Mouse (Mus musculus) frontal cortex, adult 2 months (tissue): ENCODE results near the gene Cd300ld. TPM values are rescaled to one million over a fixed set of nuclear protein-coding genes. Genes with fewer than 3 reads are reported as not detected.
"Not testable (repeated sequence)": the region's sequence is repeated elsewhere in the genome, so short reads cannot be mapped to it uniquely, and the experiment has no call there.

ENCODE experiments used
- DNase-seq, 2 experiments: peaks; one replicate each; pipeline ENCODE4 v3.0.0; 2022; ENCODE audit warnings: low spot score in 1 of 2; ENCODE audit errors: extremely low spot score in 1 of 2
- polyA plus RNA-seq: library from polyadenylated mRNA; depleted of rRNA; stranded (reverse); fragments of >200 nt; gene quantifications from 2 replicates; pipeline ENCODE4 v1.2.3, GENCODE M21; 2012; rRNA removed

The Cd300ld gene
- polyA plus RNA-seq = 0.08 and 0.16 TPM in 2 replicates

DNA sequence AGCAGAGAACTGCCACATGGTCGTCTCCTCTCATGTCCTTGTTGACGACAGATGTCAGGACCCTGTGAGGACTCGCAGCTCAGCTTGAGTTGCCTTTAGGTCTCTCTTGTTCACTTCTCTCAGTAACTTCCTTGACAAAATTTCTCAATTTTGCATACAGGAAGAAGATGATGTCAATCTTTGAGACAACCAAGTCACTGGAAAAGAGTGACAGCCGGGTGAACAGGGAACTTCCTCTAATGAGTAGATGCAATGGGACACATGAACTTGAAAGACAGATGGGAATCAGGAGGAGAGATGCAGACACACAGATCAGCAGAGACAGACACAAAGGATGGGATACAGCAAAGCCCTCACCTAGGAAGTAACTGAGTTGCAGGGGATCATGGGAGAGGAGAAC, at the start of gene Cd300ld:
TSS of gene Cd300ld (minus strand) at position 130 of the 400 bp plus-strand sequence.
- no peak for DNase-seq

DNA sequence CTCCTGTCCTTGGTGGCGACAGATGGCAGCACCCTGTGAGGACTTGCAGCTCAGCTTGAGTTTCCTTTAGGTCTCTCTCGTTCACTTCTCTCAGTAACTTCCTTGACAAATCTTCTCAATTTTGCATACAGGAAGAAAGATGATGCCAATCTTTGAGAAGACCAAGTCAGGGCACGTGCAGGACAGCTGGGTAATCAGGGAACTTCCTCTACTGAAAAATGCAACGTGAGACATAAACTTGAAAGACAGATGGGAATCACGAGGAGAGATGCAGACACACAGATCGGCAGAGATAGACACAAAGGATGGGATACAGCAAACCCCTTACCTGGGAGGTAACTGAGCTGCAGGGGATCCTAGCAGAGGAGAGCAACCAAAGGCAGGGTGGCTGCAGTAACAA, 47.9 kb upstream of the Cd300ld start, which contains the start of gene Cd300ld5:
TSS of gene Cd300ld5 (minus strand) at position 101 of the 400 bp plus-strand sequence.
- not testable (repeated sequence) for DNase-seq

DNA sequence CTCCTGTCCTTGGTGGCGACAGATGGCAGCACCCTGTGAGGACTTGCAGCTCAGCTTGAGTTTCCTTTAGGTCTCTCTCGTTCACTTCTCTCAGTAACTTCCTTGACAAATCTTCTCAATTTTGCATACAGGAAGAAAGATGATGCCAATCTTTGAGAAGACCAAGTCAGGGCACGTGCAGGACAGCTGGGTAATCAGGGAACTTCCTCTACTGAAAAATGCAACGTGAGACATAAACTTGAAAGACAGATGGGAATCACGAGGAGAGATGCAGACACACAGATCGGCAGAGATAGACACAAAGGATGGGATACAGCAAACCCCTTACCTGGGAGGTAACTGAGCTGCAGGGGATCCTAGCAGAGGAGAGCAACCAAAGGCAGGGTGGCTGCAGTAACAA, 37.2 kb upstream of the Cd300ld start, which contains the start of gene Cd300ld4:
TSS of gene Cd300ld4 (minus strand) at position 101 of the 400 bp plus-strand sequence.
- not testable (repeated sequence) for DNase-seq

DNA sequence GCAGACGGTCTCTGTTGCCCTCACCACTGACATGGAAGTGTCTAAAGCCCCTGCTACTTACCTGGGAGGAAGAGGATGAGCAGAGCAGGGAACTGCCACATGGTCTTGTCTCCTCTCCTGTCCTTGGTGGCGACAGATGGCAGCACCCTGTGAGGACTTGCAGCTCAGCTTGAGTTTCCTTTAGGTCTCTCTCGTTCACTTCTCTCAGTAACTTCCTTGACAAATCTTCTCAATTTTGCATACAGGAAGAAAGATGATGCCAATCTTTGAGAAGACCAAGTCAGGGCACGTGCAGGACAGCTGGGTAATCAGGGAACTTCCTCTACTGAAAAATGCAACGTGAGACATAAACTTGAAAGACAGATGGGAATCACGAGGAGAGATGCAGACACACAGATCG, 26.4 kb upstream of the Cd300ld start, which contains the start of gene Cd300ld2:
TSS of gene Cd300ld2 (minus strand) at position 101 of the 400 bp plus-strand sequence.
- not testable (repeated sequence) for DNase-seq

DNA sequence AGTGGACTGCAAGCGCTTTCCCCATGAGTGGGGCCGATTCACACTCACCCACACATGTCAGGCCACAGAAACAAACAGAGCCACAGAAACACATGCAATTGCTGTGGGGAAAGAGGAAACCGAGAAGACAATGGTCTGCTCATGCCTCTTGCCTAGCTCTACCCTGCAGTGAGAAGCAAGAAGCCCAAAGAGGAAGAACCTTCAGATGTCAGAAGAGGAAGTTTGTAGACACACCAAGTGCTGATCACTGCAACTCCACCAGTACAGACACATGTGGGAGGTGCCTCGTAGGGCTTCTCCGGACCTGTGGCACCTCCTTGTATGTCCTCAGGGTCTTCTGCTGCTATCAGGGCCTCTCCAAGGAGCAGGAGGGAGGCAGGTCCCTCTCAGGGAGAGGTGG, 14.3 kb upstream of the Cd300ld start:
- DNase-seq = no peak

DNA sequence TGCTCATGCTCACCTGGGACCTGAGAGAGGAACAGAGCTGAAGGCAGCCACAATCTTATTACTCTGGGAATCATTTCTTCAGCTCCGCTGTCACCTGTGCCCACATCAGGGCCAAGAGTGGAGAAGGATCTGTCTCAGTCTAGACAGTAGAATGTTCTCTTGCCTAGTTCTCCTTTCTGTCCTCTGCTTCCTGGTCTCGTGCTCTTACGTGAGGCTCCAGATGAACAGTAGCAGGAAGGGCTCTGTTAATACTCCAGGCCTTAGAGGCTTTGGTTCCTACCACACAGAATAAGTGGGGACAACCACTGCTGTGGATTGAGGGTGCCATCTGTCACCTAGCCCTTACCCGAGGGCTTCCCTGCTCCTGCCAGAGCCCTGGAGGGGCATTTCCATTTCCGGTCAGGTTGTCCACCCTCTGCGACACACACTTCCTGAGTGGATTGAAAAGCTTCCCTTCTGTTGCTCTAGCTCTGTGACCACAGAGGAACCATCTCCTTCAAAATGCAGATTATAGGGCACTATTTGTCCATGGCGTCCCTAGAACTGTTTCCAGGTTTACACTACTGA, 11.8 kb upstream of the Cd300ld start, which contains the start of gene Cd300c2:
TSS of gene Cd300c2 (minus strand) at position 407 of the 567 bp plus-strand sequence.
- DNase-seq = no peak

DNA sequence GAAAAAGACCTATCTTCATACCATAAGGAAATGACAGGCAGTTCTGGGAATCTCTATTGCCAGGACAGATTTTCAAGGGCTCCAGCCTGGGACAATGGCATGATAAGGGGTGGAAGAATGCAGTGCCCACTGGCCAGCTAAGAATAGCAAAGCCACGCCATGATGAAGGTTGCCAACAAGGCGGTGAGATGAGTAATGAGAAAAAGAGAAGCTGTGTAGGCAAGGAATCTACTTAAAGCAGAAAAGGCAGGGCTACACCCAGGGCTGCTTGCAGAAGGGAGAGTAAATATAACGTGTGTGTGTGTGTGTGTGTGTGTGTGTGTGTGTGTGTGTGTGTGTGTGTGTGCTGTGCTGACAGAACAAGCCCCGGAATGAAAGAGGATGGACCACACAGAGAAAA, 7.9 kb downstream of the Cd300ld start:
- peak in 1 of 2 experiments; percentile 26 for DNase-seq

DNA sequence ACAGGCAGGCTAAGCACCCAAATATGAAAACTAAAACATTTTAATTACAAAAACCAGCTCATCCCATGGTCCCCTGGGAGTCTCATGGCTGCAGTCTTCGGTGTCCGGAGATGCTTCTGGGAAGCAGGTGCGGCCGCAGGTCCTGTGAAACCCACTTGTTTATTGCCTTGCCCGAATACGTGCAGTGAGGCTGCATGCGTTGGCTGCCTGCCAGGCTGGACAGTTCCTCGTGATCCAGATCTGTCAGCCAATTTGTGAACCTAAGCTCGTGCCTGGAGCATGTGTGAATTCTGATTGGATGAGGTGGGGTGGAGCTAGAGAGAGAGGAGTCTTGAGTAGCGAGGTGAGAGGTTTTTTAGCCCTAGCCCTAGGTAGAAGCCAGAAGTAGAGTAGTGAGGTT, 17.0 kb downstream of the Cd300ld start:
- DNase-seq = no peak

DNA sequence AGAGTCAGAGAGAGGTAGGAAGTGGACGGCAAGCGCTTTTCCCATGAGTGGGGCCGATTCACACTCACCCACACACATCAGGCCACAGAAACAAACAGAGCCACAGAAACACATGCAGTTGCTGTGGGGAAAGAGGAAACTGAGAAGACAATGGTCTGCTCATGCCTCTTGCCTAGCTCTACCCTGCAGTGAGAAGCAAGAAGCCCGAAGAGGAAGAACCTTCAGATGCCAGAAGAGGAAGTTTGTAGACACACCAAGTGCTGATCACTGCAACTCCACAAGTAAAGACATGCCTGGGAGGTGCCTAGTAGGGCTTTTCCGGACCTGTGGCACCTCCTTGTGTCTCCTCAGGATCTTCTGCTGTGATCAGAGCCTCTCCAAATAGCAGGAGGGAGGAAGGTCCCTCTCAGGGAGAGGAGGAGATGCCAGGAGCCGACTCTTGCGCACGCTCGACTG, 20.9 kb downstream of the Cd300ld start, which contains the start of gene Cd300c:
TSS of gene Cd300c (minus strand) at position 406 of the 456 bp plus-strand sequence.
- no peak for DNase-seq

DNA sequence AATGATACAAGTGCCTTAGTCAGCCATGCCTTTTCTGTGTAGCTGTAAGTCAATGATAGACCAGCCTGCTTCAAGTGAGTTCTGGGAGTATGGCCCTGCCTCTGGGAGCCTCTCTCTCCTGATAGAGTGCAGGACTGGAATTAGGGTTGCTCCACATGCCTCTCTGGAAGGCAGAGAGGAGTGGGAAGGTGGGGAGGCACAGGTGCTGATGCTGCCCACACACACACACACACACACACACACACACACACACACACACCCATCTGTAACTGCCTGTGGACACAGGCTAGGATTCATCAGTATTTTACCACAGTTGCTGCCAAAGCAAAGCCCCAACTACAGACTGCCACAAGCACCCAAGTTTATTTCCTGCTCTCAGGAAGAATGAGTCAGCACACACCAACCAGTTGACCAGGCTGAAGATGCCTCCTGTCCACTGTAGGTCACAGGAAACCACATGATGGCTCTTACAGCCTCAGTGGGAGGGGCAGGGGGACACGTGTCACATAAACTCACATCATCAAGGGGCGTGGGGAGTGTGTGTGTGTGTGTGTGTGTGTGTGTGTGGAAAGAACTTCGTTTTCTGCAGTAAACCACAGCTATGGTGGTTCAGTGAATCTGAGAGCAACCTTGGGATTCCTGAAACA, 24.4 kb downstream of the Cd300ld start:
- DNase-seq = peak in 1 of 2 experiments; percentile 8

DNA sequence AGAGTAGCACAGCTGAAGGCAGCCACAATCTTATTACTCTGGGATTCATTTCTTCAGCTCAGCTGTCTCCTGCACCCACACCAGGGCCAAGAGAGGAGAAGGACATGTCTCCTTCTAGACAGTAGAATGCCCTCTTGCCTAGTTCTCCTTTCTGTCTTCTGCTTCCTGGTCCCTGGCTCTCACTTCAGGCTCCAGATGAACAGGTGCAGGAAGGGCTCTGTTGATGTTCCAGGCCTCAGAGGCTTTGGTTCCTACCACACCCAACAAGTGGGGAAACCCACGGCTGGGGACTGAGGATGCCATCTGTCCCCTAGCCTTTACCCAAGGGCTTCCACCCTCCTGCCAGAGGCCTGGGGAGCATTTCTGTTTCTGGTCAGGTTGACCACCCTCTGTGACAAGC, 29.4 kb downstream of the Cd300ld start:
- DNase-seq = no peak

DNA sequence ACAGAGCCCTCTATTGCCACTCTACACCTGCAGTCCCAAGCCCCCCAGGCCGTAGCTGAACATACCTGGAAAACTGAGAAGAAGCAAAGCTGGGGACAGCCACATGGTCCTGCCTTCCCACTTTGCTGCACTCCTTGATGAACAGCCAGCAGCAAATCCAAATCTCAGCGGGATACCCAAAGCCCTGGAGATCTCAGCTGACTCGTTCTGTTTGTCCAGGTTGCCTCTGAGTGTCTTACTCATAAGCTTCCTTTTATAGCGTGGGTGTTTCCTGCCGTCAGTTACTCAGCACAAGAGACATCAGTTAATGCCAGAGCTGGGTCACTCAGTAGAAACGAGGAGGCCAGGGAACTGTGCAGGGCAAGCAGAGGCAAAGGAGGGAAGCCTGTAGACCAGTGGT, 55.6 kb downstream of the Cd300ld start, which contains the start of gene Cd300lb:
TSS of gene Cd300lb (minus strand) at position 243 of the 400 bp plus-strand sequence.
- no peak for DNase-seq

DNA sequence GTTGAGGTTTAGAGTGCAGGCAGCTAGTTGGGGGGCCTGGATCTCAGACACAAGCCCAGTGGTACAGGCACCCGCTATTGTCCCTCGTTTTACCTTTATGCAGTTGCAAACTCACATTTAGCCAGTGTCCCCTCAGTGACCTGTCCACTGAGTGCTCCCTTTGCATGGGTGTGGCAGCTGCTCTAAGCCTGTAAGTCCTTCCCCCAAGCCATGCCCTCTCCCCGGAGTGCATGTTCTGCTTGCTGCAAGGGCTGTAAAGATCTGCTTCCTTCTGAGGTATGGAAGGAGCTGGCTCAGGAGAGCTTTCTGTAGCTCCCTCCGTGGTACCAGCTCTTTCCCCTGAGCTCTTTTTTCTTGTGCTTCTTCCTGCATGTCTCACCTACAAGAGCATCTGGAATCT, 56.1 kb downstream of the Cd300ld start:
- DNase-seq = no peak

Other genes starting within 250 kb of the Cd300ld start
- gene Kif19a, start 224.5 kb downstream of the Cd300ld start, polyA plus RNA-seq = 5.0 and 5.8 TPM in 2 replicates
- gene Btbd17, start 194.0 kb downstream of the Cd300ld start, polyA plus RNA-seq = 55.1 and 55.7 TPM in 2 replicates
- 0.08 TPM in 1 of 2 replicates, not detected in the other for gene Gpr142, start 191.0 kb downstream of the Cd300ld start, polyA plus RNA-seq
- 3.5 and 4.7 TPM in 2 replicates for gene Gprc5c, start 138.8 kb downstream of the Cd300ld start, polyA plus RNA-seq
- gene Cd300a, start 99.9 kb downstream of the Cd300ld start, polyA plus RNA-seq = 0.54 and 0.57 TPM in 2 replicates
- gene Cd300lb, start 55.5 kb downstream of the Cd300ld start, polyA plus RNA-seq = 0.22 and 0.59 TPM in 2 replicates
- not detected in 2 replicates for gene Cd300c, start 20.8 kb downstream of the Cd300ld start, polyA plus RNA-seq
- gene Cd300c2, start 12.0 kb upstream of the Cd300ld start, polyA plus RNA-seq = 5.3 and 7.1 TPM in 2 replicates
- gene Cd300ld2, start 26.3 kb upstream of the Cd300ld start, polyA plus RNA-seq = 0.30 TPM in 1 of 2 replicates, not detected in the other
- gene Cd300ld4, start 37.1 kb upstream of the Cd300ld start, polyA plus RNA-seq = 0.30 and 0.55 TPM in 2 replicates
- gene Cd300ld5, start 47.8 kb upstream of the Cd300ld start, polyA plus RNA-seq = 0.86 TPM in 1 of 2 replicates, not detected in the other
- 0.68 and 0.86 TPM in 2 replicates for gene Cd300ld3, start 58.5 kb upstream of the Cd300ld start, polyA plus RNA-seq
- gene Cd300e, start 72.3 kb upstream of the Cd300ld start, polyA plus RNA-seq = 0.06 and 0.22 TPM in 2 replicates
- gene Rab37, start 101.5 kb upstream of the Cd300ld start, polyA plus RNA-seq = 22.7 and 25.3 TPM in 2 replicates
- gene Cd300lf, start 144.1 kb upstream of the Cd300ld start, polyA plus RNA-seq = 0.12 and 0.29 TPM in 2 replicates
- 85.4 and 93.7 TPM in 2 replicates for gene Slc9a3r1, start 173.4 kb upstream of the Cd300ld start, polyA plus RNA-seq
- 10.2 and 10.4 TPM in 2 replicates for gene Tmem104, start 197.6 kb upstream of the Cd300ld start, polyA plus RNA-seq
- 36.2 and 36.9 TPM in 2 replicates for gene Nat9, start 197.9 kb upstream of the Cd300ld start, polyA plus RNA-seq